Mouse (Mus musculus) frontal cortex, adult (tissue): ENCODE measurements at regions not wholly inside any gene's neighbourhood (a gene's known extent, or its start where the extent isn't known, plus 50 kb on each side); places are given as distances from the start of the nearest gene placed in this dataset.

Experiments used
- ATAC-seq: cut with Nextera tagmentation; 2 replicates; pipeline ENCODE4 v1.9.2; 2017; ENCODE audit warnings: mild to moderate bottlenecking, moderate library complexity, mixed read lengths; ENCODE audit not compliant: low TSS enrichment

GRCm38 (mm10) chr11:64138934-64139333, 59.7 kb upstream of the Cox10 start:
- ATAC-seq, result no peak

DNA sequence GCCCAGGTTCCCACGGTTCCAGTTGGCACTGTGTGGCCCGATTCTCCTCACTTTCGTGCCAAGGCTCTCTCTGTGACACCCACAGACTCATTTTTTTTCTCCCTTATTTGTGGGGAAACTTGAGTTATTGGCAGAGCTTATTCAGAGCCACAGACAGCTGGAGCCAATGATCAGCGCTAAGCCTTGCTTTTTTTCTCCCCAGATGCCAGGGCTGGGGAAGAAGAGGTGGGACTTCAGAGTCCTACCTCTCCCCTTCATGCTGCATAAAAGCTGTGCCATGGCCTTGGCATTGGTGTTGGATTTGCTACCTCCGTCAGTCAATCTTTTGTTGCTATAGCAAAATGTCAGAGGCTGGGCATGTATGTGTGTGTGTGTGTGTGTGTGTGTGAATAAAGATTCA, 56.5 kb upstream of the Cox10 start:
- ATAC-seq, result no peak

DNA sequence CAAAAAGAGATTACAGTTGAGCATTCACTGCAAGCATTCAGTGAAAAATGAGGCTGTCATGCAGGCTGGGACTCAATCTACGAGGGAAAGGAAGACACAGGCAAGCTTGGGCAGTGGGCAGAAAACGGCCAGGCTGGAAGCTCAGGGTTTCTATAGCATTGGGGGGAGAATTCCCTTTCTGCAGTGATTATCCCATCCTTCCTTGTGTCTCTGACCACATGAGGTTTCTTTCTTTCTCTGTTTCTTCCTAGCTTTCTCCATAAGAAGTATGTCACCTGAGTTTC, 56.0 kb upstream of the Cox10 start:
- ATAC-seq, result no peak

DNA sequence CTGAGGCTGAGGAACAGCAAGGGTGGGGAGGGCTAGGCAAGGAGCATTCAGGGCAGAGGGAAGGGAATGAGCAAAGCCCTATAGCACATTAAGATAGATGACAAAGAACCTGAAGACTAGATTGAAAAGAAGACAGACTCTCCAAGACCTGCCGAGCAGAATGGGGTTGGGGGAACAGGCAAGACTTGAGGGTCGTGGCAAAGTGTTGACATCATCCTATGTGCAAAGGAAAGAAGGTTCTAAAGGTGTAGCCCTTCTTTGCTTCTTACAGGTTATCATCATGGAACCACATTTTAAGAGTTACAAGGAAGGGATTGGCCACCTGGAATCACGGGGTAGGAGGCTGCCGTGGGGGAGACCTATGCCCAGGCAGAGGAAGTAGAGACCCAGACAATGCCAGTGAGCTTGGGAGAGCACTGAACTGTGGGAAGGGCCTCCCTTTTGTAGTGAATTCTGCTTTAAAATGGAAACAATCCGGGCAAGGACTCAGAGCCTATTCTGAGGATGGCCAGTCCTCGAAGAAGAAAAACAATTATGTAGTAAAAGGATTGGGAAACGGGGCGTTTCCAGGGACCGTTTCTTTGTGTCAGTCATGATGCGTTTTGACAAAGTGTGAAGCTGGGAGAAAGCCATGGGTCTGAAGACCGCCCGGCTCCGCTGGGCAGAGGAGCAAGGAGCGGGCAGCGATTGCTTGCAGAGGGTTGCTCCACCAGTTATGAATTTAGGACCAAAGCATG, 55.5 kb upstream of the Cox10 start:
- no peak for ATAC-seq
